Mouse (Mus musculus) cortical plate, adult 2 months (tissue): Measurements from ENCODE around the gene Card19. TPM values are rescaled to one million over a fixed set of nuclear protein-coding genes. Genes with fewer than 3 reads are reported as not detected.
A peak's percentile ranks its signal among the peaks of the same experiment; 100 is the strongest.

ENCODE experiments used
- H3K27ac ChIP-seq: fragments of 200-500 bp; 2 replicates; pipeline ENCODE4 v1.5.1; 2012; ENCODE audit warnings: low read length, control low read depth, inconsistent platforms; ENCODE audit not compliant: insufficient read depth
- H3K4me1 ChIP-seq: fragments of 200-500 bp; 2 replicates; pipeline ENCODE4 v1.6.1; 2011; ENCODE audit warnings: low read length; ENCODE audit not compliant: control insufficient read depth, insufficient read depth
- H3K4me3 ChIP-seq: fragments of 200-500 bp; 2 replicates; pipeline ENCODE4 v1.5.1; 2011; ENCODE audit warnings: mild to moderate bottlenecking, low read length, control low read depth; ENCODE audit not compliant: insufficient read depth
- CTCF ChIP-seq: fragments of 200-500 bp; IDR thresholded peaks from 2 replicates; pipeline ENCODE4 v1.5.1; 2011; ENCODE audit warnings: mild to moderate bottlenecking, control low read depth, low read length; ENCODE audit not compliant: insufficient read depth; ENCODE audit errors: extremely low read depth
- POLR2A ChIP-seq: fragments of 200-500 bp; IDR thresholded peaks from 2 replicates; pipeline ENCODE4 v1.6.1; 2011; ENCODE audit warnings: mild to moderate bottlenecking, low read length, control low read depth; ENCODE audit not compliant: insufficient read depth; ENCODE audit errors: extremely low read depth
- polyA plus RNA-seq: library from polyadenylated mRNA; depleted of rRNA; stranded (reverse); fragments of >200 nt; gene quantifications from 2 replicates; pipeline ENCODE4 v1.2.3, GENCODE M21; 2012

Gene Card19
- polyA plus RNA-seq, 1 experiment = 36.5 TPM

- Histone ChIP-seq H3K4me1 (peaks cover 4% of the 10 kb centered on the region; the same call in 1 of the 2 replicates), H3K4me3 (no peak overlapping the region), H3K27ac (no peak overlapping the region)
- TF ChIP-seq CTCF = no peak
- no peak for TF ChIP-seq POLR2A
These were observed 25.6 kb downstream of the Card19 start for GRCm38 (mm10) chr13:49189970-49190870.

GRCm38 (mm10) chr13:49188966-49189360, 26.9 kb downstream of the Card19 start:
- no peak for TF ChIP-seq POLR2A
- TF ChIP-seq CTCF = no peak
- peaks cover 4% of the 10 kb centered on the region; the same call in 1 of the 2 replicates for H3K4me1 ChIP-seq
- H3K27ac ChIP-seq = no peak overlapping the region
- no peak overlapping the region for H3K4me3 ChIP-seq

GRCm38 (mm10) chr13:49188219-49188965, 27.4 kb downstream of the Card19 start:
- peaks cover 4% of the 10 kb centered on the region; the same call in 1 of the 2 replicates for H3K4me1 ChIP-seq
- H3K4me3 ChIP-seq = peak overlapping the region; percentile 40
- no peak for TF ChIP-seq CTCF
- no peak for TF ChIP-seq POLR2A
- H3K27ac ChIP-seq = 0 out of 2 replicates have a peak overlapping the region, but pooled peaks have one; percentile 91

GRCm38 (mm10) chr13:49187288-49188218, 28.3 kb downstream of the Card19 start, which contains the start of gene Ninj1:
Gene Ninj1, plus strand, starts transcription at chr13:49187485.
- H3K27ac ChIP-seq = peak within 1 kb of the TSS; percentile 91
- TF ChIP-seq CTCF (no peak), POLR2A (peak; percentile 45)
- peak within 1 kb of the TSS; percentile 40 for H3K4me3 ChIP-seq
- peaks cover 4% of the 10 kb centered on the region; the same call in 1 of the 2 replicates for H3K4me1 ChIP-seq

- TF ChIP-seq CTCF (no peak), POLR2A (no peak)
- Histone ChIP-seq H3K4me1 (peaks cover 5% of the 10 kb centered on the region; the same call in 1 of the 2 replicates), H3K27ac (peak overlapping the region; percentile 27), H3K4me3 (peak overlapping the region; percentile 40)
These were observed 29.0 kb downstream of the Card19 start for GRCm38 (mm10) chr13:49186798-49187287.

GRCm38 (mm10) chr13:49183646-49184045, 32.2 kb downstream of the Card19 start:
- TF ChIP-seq POLR2A (no peak), CTCF (no peak)

GRCm38 (mm10) chr13:49183161-49183560, 32.7 kb downstream of the Card19 start:
- no peak for TF ChIP-seq POLR2A
- no peak for TF ChIP-seq CTCF
- Histone ChIP-seq H3K4me3 (no peak overlapping the region), H3K27ac (no peak overlapping the region), H3K4me1 (peaks cover 8% of the 10 kb centered on the region)

More at GRCm38 (mm10) chr13:49183646-49184045, 32.2 kb downstream of the Card19 start:
- Histone ChIP-seq H3K4me3 (no peak overlapping the region), H3K27ac (no peak overlapping the region), H3K4me1 (peaks cover 8% of the 10 kb centered on the region)

- H3K27ac ChIP-seq = no peak overlapping the region
- no peak overlapping the region for H3K4me3 ChIP-seq
- TF ChIP-seq POLR2A = no peak
- no peak for TF ChIP-seq CTCF
- peaks cover 4% of the 10 kb centered on the region for H3K4me1 ChIP-seq
These were observed 34.3 kb downstream of the Card19 start for GRCm38 (mm10) chr13:49181411-49181984.

- TF ChIP-seq POLR2A = no peak
- TF ChIP-seq CTCF = no peak
- H3K4me1 ChIP-seq = peaks cover 4% of the 10 kb centered on the region
- H3K4me3 ChIP-seq = no peak overlapping the region
- no peak overlapping the region for H3K27ac ChIP-seq
These were observed 35.1 kb downstream of the Card19 start for GRCm38 (mm10) chr13:49180691-49181090.
